Mouse (Mus musculus): ENCODE results near the gene Olfr1044.
"Not testable (repeated sequence)": the region's sequence is repeated elsewhere in the genome, so short reads cannot be mapped to it uniquely, and the experiment has no call there.

The Olfr1044 gene

GRCm38 (mm10) chr2:86177720-86178119 lies at the start of gene Olfr1044:
TSS of gene Olfr1044 (minus strand) at chr2:86177820.
- no peak for DNase-seq

GRCm38 (mm10) chr2:86219214-86219613 lies 41.6 kb upstream of the Olfr1044 start, which contains the start of gene Olfr1046:
TSS of gene Olfr1046 (minus strand) at chr2:86219314.
- no peak for DNase-seq

- no peak for DNase-seq
These were observed 25.3 kb upstream of the Olfr1044 start, which contains the start of gene Olfr1045 for GRCm38 (mm10) chr2:86202909-86203308. TSS of gene Olfr1045 (minus strand) at chr2:86203009.

- no peak for DNase-seq
These were observed 18.2 kb upstream of the Olfr1044 start for GRCm38 (mm10) chr2:86195863-86196262.

GRCm38 (mm10) chr2:86185583-86185982 lies 8.0 kb upstream of the Olfr1044 start, which contains the start of gene Olfr52:
TSS of gene Olfr52 (minus strand) at chr2:86185683.
- no peak for DNase-seq

GRCm38 (mm10) chr2:86179950-86180349 lies 2.3 kb upstream of the Olfr1044 start:
- no peak for DNase-seq

- DNase-seq = not testable (repeated sequence)
These were observed 2.2 kb downstream of the Olfr1044 start for GRCm38 (mm10) chr2:86175422-86175821.

GRCm38 (mm10) chr2:86167422-86167821 lies 10.2 kb downstream of the Olfr1044 start, which contains the start of gene Olfr1043:
TSS of gene Olfr1043 (minus strand) at chr2:86167522.
- no peak for DNase-seq

GRCm38 (mm10) chr2:86161738-86162137 lies 15.9 kb downstream of the Olfr1044 start, which contains the start of gene Olfr1042:
TSS of gene Olfr1042 (minus strand) at chr2:86161838.
- no peak for DNase-seq

GRCm38 (mm10) chr2:86146632-86147031 lies 31.0 kb downstream of the Olfr1044 start, which contains the start of gene Olfr1040:
TSS of gene Olfr1040 (minus strand) at chr2:86146732.
- DNase-seq = no peak

- no peak for DNase-seq
These were observed 41.8 kb downstream of the Olfr1044 start, which contains the start of gene Olfr1039 for GRCm38 (mm10) chr2:86135828-86136227. TSS of gene Olfr1039 (minus strand) at chr2:86135928.
